ENCODE assay signal across 26 mouse cellular contexts in genomic region chr2:165976186-165976585, GRCm38 (mm10). TPM values are rescaled to one million over a fixed set of nuclear protein-coding genes. Genes with fewer than 3 reads are reported as not detected.
DNase-seq lines count a peak whose midpoint lies in the region; ATAC-seq and TF ChIP-seq lines count a peak whose summit lies in the region.
"Had no signal": no experiment of that assay in that cellular context is flagged by ENCODE, and none has a peak within 500 bp of the region (broad histone marks: within the 10 kb centered on the region; RNA-seq: fewer than 3 reads in every experiment).

No protein-coding gene starts in this region.

- TF ChIP-seq EP300 in heart, adult 2 months (IDR thresholded peaks at IDR 0.05; ENCODE audit: insufficient read depth, low read depth, low read length), result no peak

- H3K4me2 ChIP-seq in liver, embryonic 11.5 days, result no peak overlapping the region
- no peak overlapping the region for H3K4me2 ChIP-seq in intestine, embryonic 16.5 days (ENCODE audit: low read depth, low read length)
- H3K4me2 ChIP-seq: embryonic facial prominence, embryonic 12.5 days; heart, embryonic 15.5 days; hindbrain, embryonic 14.5 days; limb, embryonic 15.5 days; midbrain, embryonic 11.5 days had no signal

- H3K4me1 ChIP-seq in heart, adult 2 months (ENCODE audit: control insufficient read depth, insufficient read depth, low read length), result peaks cover 8% of the 10 kb centered on the region
- 0 out of 2 replicates have a peak, but pooled peaks cover 4% of the 10 kb centered on the region for H3K4me1 ChIP-seq in liver, adult 2 months (ENCODE audit: control insufficient read depth, insufficient read depth, low read length)
- H3K4me1 ChIP-seq in liver, embryonic 11.5 days (replicated peaks; ENCODE audit: control insufficient read depth, insufficient read depth, low read length), result peaks cover 15% of the 10 kb centered on the region
- 0 out of 2 replicates have a peak, but pooled peaks cover 4% of the 10 kb centered on the region for H3K4me1 ChIP-seq in intestine, embryonic 16.5 days (ENCODE audit: control insufficient read depth, insufficient read depth, low read length)
- H3K4me1 ChIP-seq: embryonic facial prominence, embryonic 12.5 days; limb, embryonic 15.5 days had no signal

- no peak for ATAC-seq in liver, embryonic 11.5 days (replicated peaks; ENCODE audit: low FRiP score)
- ATAC-seq in intestine, embryonic 16.5 days, result no peak
- ATAC-seq: forebrain, embryonic 14.5 days; inflammation-experienced regulatory T-cells, adult 6 months; midbrain, embryonic 16.5 days had no signal

- WGBS in heart, adult 2 months, result 70% methylated on average over 3 of the region's 3 CpGs
- WGBS in liver, adult 2 months, result 80% methylated on average over 3 of the region's 3 CpGs
- 60% methylated on average over 3 of the region's 3 CpGs for WGBS in liver, embryonic 11.5 days
- WGBS in intestine, embryonic 16.5 days, result 71% methylated on average over 3 of the region's 3 CpGs

- intact Hi-C loops in heart, adult 2 months (cut with DNase I), result no loop called here
- intact Hi-C loops in left cerebral cortex, postnatal 4 days (cut with DNase I), result no loop called here

- DNase-seq in heart, adult 2 months, result no peak
- DNase-seq in heart, adult 9 months (ENCODE audit: low spot score in 2 of 2), result no peak
- DNase-seq in liver, adult 2 months (ENCODE audit: extremely low read depth, low read depth, low spot score), result no peak
- DNase-seq in liver, embryonic 11.5 days (ENCODE audit: low spot score), result no peak
- peak; percentile 94 for DNase-seq in R1 (ENCODE audit: low read depth, low spot score)
- DNase-seq in left cerebral cortex, postnatal 4 days, result no peak
- DNase-seq: adrenal gland, postnatal 14 days; cerebellum, adult 11-12 months; cerebellum, adult 9-11 months; embryo, embryonic 11 days; gastrocnemius, postnatal 25 days; kidney, adult 18-20 months; kidney, postnatal 4 days; layer of hippocampus, postnatal 36 days; spleen, adult 18-20 months; thymus, postnatal 4 days had no signal

- TF ChIP-seq CTCF in heart, adult 2 months (IDR thresholded peaks at IDR 0.05), result no peak
- no peak for TF ChIP-seq CTCF in liver, adult 2 months (IDR thresholded peaks at IDR 0.05; ENCODE audit: low read depth, low read length)

- H3K9me3 ChIP-seq in liver, embryonic 11.5 days (ENCODE audit: control insufficient read depth, low read length), result no peaks in the 10 kb centered on the region
- H3K9me3 ChIP-seq in intestine, embryonic 16.5 days (ENCODE audit: control insufficient read depth, low read length), result no peaks in the 10 kb centered on the region
- H3K9me3 ChIP-seq: embryonic facial prominence, embryonic 12.5 days; heart, embryonic 15.5 days; limb, embryonic 10.5 days; limb, embryonic 15.5 days had no signal

- H3K27ac ChIP-seq in heart, adult 2 months, result peak overlapping the region; percentile 83
- peak overlapping the region; percentile 64 for H3K27ac ChIP-seq in liver, adult 2 months (replicated peaks; ENCODE audit: insufficient read depth, low read depth, low read length)
- H3K27ac ChIP-seq in liver, embryonic 11.5 days (ENCODE audit: low read depth, low read length), result no peak overlapping the region
- no peak overlapping the region for H3K27ac ChIP-seq in intestine, embryonic 16.5 days (ENCODE audit: low read length)
- H3K27ac ChIP-seq: embryonic facial prominence, embryonic 12.5 days; heart, embryonic 15.5 days; hindbrain, embryonic 14.5 days; limb, embryonic 10.5 days; limb, embryonic 15.5 days had no signal

- TF ChIP-seq POLR2A in heart, adult 2 months (IDR thresholded peaks at IDR 0.05; ENCODE audit: insufficient read depth, low read depth, low read length), result no peak
- TF ChIP-seq POLR2A in liver, adult 2 months (IDR thresholded peaks at IDR 0.05; ENCODE audit: extremely low read depth, insufficient read depth, low read length), result no peak

- H3K79me2 ChIP-seq in heart, adult 2 months (replicated peaks; ENCODE audit: control insufficient read depth, insufficient read depth, low read length), result no peaks in the 10 kb centered on the region
- H3K79me2 ChIP-seq in liver, adult 2 months (ENCODE audit: control insufficient read depth, insufficient read depth, low read length), result no peaks in the 10 kb centered on the region

- peaks cover 3% of the 10 kb centered on the region for H3K36me3 ChIP-seq in heart, adult 2 months (ENCODE audit: control insufficient read depth, insufficient read depth, low read length)
- H3K36me3 ChIP-seq in liver, adult 2 months (ENCODE audit: control insufficient read depth, insufficient read depth, low read length), result no peaks in the 10 kb centered on the region
- no peaks in the 10 kb centered on the region for H3K36me3 ChIP-seq in liver, embryonic 11.5 days (ENCODE audit: control insufficient read depth, insufficient read depth, low read length)
- no peaks in the 10 kb centered on the region for H3K36me3 ChIP-seq in intestine, embryonic 16.5 days (ENCODE audit: control insufficient read depth, insufficient read depth, low read length)
- H3K36me3 ChIP-seq: embryonic facial prominence, embryonic 12.5 days; heart, embryonic 15.5 days; limb, embryonic 10.5 days; limb, embryonic 15.5 days had no signal

- H3K4me3 ChIP-seq in heart, adult 2 months, result no peak overlapping the region
- no peak overlapping the region for H3K4me3 ChIP-seq in liver, adult 2 months (ENCODE audit: insufficient read depth, low read depth, low read length)
- H3K4me3 ChIP-seq in liver, embryonic 11.5 days (ENCODE audit: low read depth, low read length), result no peak overlapping the region
- no peak overlapping the region for H3K4me3 ChIP-seq in intestine, embryonic 16.5 days (ENCODE audit: low read length)
- H3K4me3 ChIP-seq: embryonic facial prominence, embryonic 12.5 days; heart, embryonic 15.5 days; limb, embryonic 10.5 days; limb, embryonic 15.5 days had no signal

- H3K9ac ChIP-seq in heart, adult 2 months (ENCODE audit: low read depth, low read length), result no peak overlapping the region
- H3K9ac ChIP-seq in liver, adult 2 months (ENCODE audit: low read depth, low read length), result no peak overlapping the region
- no peak overlapping the region for H3K9ac ChIP-seq in liver, embryonic 11.5 days (ENCODE audit: low read depth, low read length)
- no peak overlapping the region for H3K9ac ChIP-seq in intestine, embryonic 16.5 days (ENCODE audit: low read depth, low read length)
- H3K9ac ChIP-seq: embryonic facial prominence, embryonic 12.5 days; heart, embryonic 15.5 days; hindbrain, embryonic 14.5 days; limb, embryonic 15.5 days had no signal

- H3K27me3 ChIP-seq in heart, adult 2 months (ENCODE audit: control insufficient read depth, insufficient read depth, low read length), result no peaks in the 10 kb centered on the region
- no peaks in the 10 kb centered on the region for H3K27me3 ChIP-seq in liver, adult 2 months (ENCODE audit: control insufficient read depth, insufficient read depth, low read length)
- H3K27me3 ChIP-seq in liver, embryonic 11.5 days (replicated peaks; ENCODE audit: control insufficient read depth, insufficient read depth, low read length), result no peaks in the 10 kb centered on the region
- no peaks in the 10 kb centered on the region for H3K27me3 ChIP-seq in intestine, embryonic 16.5 days (replicated peaks; ENCODE audit: control insufficient read depth, insufficient read depth, low read length)
- H3K27me3 ChIP-seq: embryonic facial prominence, embryonic 12.5 days; heart, embryonic 15.5 days; limb, embryonic 15.5 days had no signal

RNA-seq across cellular contexts. Expression of gene Ncoa3, which starts 16.2 kb away (rescaled TPM):
- 10 to 100 TPM; 29.1 to 32.1 TPM for total RNA-seq in heart, adult 2 months (2021)
- polyA plus RNA-seq in heart, adult 2 months (2012; rRNA removed), result 20.1 and 25.7 TPM in 2 replicates
- 11.5 and 14.8 TPM in 2 replicates for total RNA-seq in liver, adult 2 months (2014; rRNA removed)
- polyA plus RNA-seq in liver, adult 2 months (2012; rRNA removed), result 8.2 and 13.6 TPM in 2 replicates
- 15.2 and 16.6 TPM in 2 replicates for polyA plus RNA-seq in liver, embryonic 11.5 days (2014; fragmentation: Nextera tagmentation; extraction: Ambion mirVana)
- polyA plus RNA-seq in intestine, embryonic 16.5 days (2015; fragmentation: Nextera tagmentation; extraction: Ambion mirVana), result 8.7 and 9.5 TPM in 2 replicates
- 10 to 100 TPM; 36.0 to 41.3 TPM for total RNA-seq in left cerebral cortex, postnatal 4 days (2021)

Comparison
In these comparisons a context has a peak if more than half of its experiments do, and no peak if none do; other contexts are left out.
1. H3K27ac ChIP-seq: peak in heart, adult 2 months (single experiment) and liver, adult 2 months (single experiment); none in liver, embryonic 11.5 days (single experiment) and intestine, embryonic 16.5 days (single experiment).